Mouse (Mus musculus) forelimb bud, embryonic 11.5 days (tissue): Measurements from ENCODE around the gene Efna5.

Experiments
- DNase-seq: peaks from one replicate; pipeline ENCODE4 v3.0.0-alpha.2; 2012; ENCODE audit warnings: low read depth, low spot score

The Efna5 gene

DNA sequence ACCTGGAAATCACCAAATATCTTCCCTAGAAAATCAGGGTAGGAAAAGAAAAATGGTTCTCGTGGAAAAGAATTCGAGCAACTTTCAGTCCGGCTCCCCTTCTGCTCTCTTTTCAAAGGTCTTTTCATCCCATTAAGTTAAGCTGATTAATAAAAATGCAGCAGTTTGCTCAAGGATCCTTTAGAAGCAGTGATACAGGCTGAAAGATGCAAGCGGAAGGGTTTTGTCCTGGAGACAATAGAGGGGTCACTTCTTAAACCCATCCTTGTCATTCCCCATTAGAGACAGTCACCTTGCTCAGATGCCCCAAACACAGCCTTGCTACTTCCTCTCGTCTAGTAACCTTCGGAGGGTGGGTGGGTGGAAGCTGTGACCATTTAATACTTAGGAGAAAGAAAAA is 27.4 kb downstream of the Efna5 start:
- no peak for DNase-seq

DNA sequence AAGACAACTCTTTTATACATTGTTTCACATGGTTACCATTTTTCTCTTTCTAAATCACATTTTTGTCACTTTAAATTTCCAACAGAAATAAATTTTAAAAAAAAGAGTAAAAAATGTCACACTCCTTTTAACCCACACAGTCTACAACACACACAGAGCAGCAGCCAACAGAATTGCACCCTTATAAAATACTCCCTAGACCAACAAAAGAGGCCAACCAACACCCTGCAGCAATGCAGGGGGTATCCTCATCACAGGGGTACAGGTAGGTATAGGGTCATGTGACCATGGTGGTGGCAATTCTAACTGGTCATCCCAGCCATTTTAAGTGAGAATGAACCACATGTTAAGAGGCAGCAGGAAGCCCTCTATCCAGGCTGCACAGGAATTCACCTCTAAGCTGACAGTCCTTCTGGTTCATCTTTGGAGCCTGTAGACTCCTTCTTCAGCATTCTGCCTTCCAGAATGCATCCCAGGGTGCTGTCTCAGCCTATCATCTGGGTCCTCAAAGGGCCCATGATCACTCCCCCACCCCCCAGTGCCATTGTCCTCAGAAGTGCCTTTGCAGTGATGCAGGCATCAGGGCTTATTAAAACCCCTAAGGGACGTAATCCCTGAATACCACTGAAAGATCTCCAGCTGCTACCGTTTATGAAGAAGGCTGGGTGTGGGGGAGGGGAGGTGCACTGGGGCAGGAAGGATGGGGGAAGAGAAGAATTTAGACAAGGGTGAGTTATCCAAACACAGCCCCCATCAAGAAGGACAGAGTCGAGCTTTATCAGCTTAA is 28.1 kb downstream of the Efna5 start:
- no peak for DNase-seq

DNA sequence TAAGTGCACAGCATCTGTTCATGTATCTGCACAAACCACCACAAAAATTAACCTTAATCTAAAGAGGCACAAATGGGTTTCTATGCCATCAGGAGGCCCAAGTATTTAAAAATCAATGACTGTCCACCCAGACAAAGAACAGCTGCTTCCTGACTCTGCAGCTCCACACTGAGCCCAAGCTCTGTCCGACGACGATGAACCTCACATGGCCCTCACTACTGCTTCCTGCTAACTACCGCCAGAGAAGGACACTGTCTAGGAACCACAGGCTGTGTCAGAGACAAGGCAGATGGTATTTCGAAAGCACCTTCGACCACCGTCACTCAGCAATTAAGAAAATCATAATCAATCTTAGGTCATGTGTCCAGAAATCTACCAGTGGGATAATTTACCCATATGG is 29.8 kb downstream of the Efna5 start:
- no peak for DNase-seq

DNA sequence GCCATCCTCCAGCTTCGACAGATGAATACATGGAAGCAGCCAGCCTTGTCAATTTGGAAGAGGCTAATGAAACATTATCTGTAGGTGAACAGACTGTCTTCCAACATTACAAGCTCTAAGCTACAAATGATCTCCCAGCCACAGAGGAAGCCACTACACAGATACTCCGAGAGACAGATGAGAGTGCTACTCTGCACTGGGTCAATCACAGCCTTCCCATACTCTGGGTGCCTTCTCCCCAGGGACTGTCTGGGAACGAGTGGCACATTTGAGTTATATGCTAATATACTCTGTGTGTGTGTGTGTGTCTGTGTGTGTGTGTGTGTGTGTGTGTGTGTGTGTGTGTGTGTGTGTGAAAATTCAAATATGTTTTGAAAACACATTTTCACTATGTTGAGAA is 30.5 kb downstream of the Efna5 start:
- DNase-seq: no peak

DNA sequence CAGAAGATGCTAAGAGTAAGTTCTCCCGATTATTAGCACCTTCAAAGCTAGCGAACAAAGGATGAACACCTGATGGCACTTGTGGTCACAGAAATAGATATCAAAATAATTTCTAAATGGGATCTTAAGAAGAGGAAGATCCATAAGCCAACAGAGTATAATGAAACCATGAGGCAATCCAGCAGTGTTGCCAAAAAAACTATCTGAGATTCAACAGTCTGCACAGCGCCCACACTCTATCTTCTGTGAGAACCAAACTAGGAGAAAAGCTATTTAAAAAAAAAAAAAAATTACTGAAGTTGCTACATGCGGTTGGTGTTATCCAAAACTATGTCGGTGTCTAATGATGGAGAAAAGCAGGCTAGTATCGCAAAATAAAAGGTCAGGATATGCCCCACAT is 31.4 kb downstream of the Efna5 start:
- DNase-seq: no peak

DNA sequence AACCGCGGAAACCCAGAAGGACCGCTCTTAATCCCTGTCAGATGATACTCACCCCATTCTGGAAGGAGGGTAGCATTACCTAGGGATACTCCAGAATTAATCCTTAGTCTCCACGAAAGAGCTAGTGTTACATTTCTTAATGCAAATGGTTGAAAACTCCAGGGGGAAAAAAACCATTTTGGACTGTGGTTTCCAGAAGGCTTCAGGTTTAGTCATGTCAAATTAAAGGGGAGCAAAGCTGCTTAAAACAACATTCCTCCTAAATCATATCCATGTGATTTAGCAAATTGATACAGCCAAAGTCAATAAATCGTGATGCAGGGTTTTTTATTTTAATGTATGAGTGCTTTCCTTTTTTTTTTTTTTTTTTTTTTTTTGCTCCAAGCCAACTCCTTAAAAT is 35.5 kb downstream of the Efna5 start:
- DNase-seq: no peak

DNA sequence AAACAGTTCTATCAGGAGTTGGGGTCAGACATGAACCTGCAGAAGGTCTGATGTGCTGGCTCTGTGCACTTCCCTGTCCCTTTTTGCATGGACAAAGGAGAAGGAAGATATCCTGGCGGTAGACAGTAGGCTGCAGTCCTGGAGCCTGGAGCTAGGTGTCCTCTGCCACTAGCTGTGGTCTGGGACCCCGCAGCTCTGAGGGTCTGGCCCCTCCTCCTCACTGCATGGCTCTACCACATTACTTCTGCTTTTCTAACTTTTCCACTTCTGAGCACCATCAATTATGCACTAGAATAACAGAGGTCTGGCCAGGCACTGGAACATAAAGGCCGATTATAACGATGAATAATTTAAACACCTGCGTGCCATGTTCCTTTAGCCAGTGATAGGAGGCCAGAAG is 36.8 kb downstream of the Efna5 start:
- DNase-seq: no peak

DNA sequence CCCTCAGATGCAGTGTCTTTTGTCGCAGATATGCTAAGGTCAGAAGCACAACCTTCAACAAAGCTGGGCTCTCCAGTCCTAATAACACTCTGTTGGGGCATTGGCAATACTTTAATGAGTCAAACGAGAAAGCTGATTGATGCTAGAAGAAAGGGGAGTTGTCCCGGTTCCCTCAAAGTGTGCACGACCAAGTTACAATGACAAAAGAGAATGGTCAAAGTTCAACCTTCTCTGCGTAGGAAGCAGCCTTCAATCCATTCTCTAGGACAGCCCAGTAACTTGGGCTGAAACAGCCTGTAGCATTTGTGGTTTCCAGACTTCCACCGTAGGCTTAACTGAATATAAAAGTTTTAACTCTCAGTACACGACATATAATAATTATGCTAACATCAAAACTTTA is 43.8 kb downstream of the Efna5 start:
- no peak for DNase-seq

DNA sequence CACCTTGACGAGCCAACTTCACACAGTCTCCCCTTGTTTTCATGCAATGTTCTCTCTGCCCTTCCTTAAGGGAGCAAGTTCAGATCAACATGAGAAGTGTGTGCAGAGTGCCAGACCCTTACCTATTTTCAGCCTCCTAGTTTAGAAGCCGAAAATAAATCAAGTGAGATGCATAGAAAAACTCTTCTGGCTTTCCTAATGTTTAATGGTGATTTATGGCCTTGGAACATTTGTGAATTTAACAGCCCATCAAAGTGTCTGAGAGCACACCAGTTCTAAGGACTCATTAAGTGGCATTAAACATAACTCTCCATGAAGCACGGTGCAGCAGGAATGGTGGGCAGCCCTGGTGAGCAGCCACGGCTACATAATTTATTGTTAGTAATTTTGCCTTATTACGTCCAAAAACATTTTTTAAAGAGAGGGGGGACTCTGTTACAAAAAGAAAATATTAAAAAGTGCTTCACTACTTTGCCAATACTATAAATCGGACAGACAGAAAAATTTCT is 44.5 kb downstream of the Efna5 start:
- DNase-seq: peak; percentile 69

DNA sequence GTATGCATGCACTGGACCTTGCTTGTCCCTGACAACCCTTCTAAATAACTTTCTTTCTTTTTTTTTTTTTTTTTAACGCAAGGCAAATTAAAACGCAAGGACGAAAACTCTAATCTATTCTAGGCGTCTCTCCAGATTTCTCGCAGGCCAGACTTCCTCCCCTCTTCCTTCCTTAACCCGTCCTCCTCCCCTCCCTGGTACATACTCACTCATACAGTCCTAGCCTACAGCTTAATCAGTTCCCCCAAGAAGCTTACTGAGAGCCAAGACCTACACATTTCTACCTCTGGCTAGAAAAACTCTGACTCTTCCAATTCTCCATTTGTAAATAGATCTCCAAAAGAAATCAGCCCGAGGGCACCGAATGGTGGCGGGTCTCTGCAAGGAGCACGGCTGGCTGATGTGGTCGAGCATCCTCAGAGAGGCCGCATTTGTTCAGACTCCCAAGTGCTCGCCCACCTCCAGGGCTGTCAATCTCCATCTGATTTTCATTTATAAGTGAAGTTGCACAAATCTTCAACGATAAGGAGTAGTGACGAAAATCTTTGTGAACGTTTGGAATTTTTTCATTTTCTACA is 48.5 kb downstream of the Efna5 start:
- no peak for DNase-seq

DNA sequence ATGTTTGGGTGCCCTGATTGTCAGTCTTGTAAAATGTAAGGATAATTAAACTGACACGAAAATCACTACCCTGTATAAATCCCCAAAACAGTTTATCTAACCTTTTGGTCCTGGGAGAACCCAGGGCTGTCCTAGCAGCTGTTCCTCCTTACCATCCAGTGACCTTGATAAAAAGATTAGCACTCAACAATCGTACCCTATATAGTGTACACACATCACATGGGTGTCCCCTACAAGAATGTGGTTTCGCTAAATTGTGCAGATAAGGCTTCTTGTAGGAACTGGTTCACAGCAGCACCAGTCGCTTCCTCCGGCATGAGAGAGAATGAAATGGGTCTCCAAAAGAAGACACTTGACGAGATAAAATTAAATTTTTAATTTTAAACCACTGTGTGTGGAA is 53.6 kb downstream of the Efna5 start:
- DNase-seq: no peak

DNA sequence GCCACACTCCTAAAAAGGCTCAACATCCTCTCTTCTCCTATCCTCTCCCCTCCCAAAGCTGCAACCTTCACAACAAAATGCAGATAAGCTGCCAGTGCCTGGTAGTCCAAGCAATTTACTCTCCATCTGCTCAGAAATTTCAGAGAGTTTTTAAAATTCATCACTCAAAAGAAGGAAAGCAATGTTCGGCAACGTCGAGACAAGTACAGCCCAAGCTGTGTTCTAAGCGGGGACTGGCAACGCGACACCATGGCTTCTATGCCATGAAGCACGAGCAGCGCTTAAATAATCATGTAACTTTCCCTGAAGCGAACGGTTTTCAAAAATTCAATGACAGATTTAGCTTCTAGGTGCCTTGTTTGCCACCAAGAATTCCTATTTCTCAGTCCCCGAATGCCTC is 59.9 kb downstream of the Efna5 start:
- no peak for DNase-seq

DNA sequence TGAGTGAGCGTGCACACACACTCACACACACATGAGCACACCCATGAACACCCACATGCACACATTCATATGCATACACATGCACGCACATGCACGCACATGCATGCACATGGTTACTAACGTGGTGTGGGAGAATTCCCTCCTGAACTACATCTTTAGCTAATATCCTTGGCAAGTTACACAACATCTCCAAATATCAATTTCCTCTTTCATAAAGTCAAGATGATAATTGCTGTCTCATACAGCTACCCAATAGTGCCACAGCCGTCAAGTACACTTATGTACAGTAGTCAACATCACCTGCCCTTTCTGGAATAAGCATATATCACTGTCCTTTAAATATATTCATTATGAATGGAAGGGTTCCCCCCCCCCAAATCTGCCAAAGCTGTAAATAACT is 61.2 kb downstream of the Efna5 start:
- DNase-seq: no peak

DNA sequence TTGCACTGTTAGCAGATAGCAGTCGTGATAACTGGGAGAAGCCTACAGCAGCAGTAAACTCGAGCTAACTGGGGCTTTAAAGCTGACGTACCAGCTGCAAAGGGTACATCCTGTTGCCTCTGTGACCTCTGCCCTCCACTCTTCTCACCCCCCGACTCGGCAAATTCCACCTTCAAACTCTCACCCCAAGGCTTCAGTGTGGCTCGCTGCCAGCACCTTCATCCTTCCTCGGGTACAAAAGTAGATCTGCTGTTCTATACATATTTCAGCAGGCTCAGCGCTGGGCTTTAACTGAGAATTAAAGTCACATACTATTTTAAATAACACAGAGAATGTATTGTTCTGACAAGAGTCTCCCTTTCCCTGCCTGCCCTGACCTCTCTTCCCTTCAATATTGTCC is 62.3 kb downstream of the Efna5 start:
- peak; percentile 49 for DNase-seq

DNA sequence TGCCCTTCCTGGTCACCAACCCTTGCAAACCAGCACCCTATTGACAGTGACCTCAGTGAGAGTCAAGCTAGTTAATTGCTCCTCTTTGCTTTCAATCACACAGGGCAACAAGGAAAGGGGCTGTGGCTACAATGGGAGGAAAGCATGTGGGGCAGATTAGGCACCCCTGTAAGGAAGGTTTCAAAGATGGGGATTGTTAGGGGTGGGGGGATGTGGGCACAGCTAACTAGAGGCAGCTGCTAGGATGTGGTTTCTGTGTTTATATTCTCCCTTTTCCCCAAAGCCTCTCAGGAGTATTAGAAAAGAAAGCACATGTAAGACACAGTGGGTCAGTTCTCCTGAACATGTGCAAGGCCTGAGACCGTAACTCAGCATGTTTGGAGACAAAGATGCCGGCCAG is 62.8 kb downstream of the Efna5 start:
- DNase-seq: peak; percentile 34

DNA sequence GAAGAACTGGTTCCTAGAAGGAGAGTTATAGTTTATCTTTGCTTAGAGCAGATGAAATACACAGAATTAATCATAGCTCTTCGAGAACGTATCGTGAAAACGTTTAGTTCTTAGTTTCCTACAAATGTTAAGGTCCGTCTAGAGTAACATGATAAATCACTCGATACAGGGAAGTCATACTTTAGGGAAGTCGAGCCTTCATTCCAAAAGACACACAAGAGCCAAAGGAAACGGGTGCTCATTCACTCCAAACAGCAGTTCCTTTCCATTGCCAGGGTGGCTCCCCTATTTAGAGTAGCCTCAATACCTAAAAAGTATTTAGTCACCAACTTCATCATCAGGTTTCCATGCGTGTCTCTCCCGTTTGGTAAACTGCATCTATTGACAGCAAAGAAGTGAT is 64.2 kb downstream of the Efna5 start:
- DNase-seq: no peak

DNA sequence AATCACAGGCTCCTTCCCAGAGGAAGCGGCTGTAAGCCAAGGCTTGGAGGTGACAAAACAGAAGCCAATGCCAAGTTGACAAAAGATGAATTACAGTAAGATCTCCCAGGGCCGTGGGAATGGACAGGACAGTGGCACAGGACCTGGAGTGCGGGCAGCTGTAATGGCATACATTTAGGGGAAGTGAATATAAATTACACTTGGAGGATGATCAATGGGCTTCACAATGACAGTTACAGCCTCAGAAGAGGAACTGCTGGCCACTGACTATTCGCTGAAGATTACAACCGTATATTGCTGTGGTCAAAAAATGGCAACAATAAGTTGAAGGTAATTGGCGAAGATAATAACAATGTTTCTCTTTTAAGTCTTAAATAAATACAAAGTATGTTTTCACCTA is 67.7 kb downstream of the Efna5 start:
- DNase-seq: no peak

DNA sequence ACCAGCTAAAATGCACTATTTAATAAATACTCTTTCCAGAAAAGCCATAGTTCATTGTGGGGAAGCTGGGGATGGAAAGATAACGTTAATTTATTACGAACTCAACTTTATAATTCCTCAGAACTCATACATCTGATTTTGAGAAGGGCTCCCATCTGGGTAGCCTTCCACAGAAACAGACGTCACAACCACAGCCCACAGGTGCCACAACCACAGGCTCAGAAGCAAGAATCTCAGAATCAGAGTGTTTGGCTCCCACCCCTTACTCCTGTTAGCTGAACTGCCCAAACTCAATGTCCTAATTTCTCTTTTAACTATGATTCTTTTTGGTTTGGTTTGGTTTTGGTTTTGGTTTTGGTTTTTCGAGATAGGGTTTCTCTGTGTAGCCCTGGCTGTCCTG is 73.2 kb downstream of the Efna5 start:
- no peak for DNase-seq

DNA sequence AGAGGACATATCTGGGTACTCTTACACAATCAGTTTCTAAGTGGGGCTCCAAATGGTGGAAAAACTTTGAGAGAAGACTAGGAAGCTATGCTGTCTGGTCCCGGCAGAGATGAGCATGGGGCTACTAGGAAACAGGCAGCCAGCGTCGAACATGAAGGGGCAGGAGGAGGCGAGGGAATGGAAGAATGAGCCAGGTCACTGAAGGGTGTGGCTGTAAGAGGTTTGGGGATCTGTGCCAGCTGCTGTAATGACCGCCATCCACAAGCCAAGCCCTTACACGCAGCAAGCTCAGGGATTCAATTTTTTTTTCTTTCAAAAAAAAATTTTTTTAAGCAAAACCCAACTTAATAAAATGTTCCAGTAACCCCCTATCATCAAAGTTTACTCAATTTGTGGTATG is 74.5 kb downstream of the Efna5 start:
- no peak for DNase-seq

DNA sequence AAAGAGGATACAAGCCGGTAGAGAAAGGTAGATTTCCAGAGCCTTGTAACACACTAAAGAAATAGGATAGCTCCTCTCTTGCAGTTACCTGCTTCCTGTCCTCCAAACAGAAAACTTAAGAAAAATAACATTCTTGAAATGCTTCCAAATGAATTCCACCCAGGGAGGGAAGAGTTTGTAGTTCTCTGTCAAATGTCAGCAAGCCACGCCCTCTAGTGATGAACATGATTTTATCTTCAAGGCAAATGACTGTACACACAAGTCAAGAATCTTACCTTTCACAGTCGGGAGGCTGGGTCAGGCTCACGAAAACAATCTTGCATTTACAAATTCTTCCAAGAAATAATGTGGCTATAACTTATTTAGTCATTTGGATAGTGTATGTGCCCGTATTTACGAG is 78.4 kb downstream of the Efna5 start:
- no peak for DNase-seq

DNA sequence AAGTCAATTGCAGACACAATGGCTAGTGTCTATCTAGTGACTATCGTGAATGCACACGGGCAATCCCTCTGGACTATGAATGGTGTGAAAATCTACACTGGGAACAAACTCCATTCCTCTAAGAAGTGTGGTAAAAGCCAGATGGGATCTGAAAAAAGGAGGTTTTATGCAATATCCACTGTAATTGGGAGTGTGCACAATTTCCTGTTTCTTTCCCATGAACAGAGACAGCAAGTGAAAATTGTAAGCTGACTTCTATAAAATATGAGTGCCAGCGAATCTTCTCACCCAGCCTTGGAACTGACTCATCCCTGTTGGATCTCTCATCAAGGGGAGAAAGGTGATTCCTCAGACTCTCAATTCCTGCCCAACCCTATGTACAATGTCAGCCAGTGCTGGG is 83.8 kb downstream of the Efna5 start:
- no peak for DNase-seq

DNA sequence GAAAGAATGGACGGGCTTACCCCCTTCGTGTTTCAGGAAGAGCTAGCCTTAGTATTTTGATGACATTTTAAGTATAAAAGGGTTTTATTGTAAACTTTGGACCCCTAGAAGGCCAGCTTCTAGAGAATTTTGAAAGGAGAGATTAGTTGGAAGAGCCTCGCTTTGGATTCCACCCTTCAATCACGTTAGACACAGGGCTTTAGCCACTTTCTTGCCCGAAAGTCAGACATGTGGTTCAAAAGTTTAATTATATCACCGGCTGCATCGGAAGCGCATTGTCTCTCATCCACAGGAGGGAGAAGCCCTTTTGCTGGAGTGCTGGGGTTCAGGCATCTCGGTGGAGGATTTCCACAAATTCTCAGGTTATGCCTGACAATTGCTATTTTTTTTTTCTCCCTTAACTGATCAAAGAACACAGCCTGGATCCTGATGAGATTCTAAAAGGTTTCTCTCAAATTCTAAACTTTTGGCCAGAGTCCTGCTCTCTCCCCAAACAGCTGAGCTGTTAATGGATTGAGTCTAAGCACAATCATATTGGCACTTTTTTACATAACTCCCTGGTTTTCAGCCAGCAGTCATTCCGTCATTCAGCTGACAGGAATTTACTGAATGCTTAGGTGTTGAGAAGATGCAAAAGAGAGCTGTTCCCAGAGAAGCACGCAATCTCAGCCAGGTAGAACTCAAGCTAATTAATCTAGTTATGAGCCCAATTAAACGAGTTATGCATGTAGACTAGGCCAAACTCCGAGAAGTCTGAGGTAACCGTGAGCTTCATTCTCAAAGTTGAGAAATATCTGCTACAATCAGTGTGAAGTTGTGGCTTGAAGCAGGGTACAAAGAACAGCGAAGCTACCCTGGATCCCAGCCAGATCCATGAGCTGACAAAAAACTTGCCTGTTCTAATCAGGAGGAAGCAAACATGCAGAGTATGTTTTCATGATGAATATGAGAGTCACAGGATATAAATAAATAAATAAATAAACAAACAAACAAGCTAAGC is 91.5 kb downstream of the Efna5 start:
- no peak for DNase-seq
